Mouse (Mus musculus): ENCODE measurements around the gene Trim44. TPM values are rescaled to one million over a fixed set of nuclear protein-coding genes. Genes with fewer than 3 reads are reported as not detected.
A peak's percentile ranks its signal among the peaks of the same experiment; 100 is the strongest.

Trim44 gene
- polyA plus RNA-seq, 1 experiment = 16.5 TPM

GRCm38 (mm10) chr2:102385328-102385902 is 22.2 kb downstream of the Trim44 start:
- Histone ChIP-seq H3K36me3 (ENCODE audit: control insufficient read depth, insufficient read depth) (no peaks in the 10 kb centered on the region), H3K79me2 (ENCODE audit: control insufficient read depth, insufficient read depth) (peaks cover 40% of the 10 kb centered on the region), H3K4me2 (ENCODE audit: low read depth) (no peak overlapping the region), H3K4me3 (no peak overlapping the region), H3K27me3 (ENCODE audit: control insufficient read depth, insufficient read depth, insufficient read length) (no peaks in the 10 kb centered on the region), H3ac (ENCODE audit: control insufficient read depth, insufficient read length) (no peak overlapping the region)
- TF ChIP-seq MYOG (IDR thresholded peaks at IDR 0.05; ENCODE audit: control insufficient read depth in 1 of 3, insufficient read depth in 1 of 3, insufficient read length in 2 of 3, low read depth in 2 of 3) (no peak), USF1 (IDR thresholded peaks at IDR 0.05; ENCODE audit: low read depth) (no peak), CEBPB (IDR thresholded peaks at IDR 0.05; ENCODE audit: insufficient read depth, poor library complexity, severe bottlenecking) (no peak), E2F4 (IDR thresholded peaks at IDR 0.05; ENCODE audit: insufficient read depth) (no peak), TCF3 (IDR thresholded peaks at IDR 0.05; ENCODE audit: insufficient read length, low read depth) (no peak), MYOD1 (IDR thresholded peaks at IDR 0.05; ENCODE audit: control insufficient read depth in 1 of 3, insufficient read length in 2 of 3, low read depth in 2 of 3) (no peak), SRF (IDR thresholded peaks at IDR 0.05; ENCODE audit: control insufficient read depth, insufficient read length, low read depth) (no peak), POLR2A (IDR thresholded peaks at IDR 0.05; ENCODE audit: insufficient read length, low read depth) (no peak), TCF12 (IDR thresholded peaks at IDR 0.05; ENCODE audit: insufficient read depth, poor library complexity, severe bottlenecking) (no peak), MAX (IDR thresholded peaks at IDR 0.05; ENCODE audit: low read depth) (no peak), REST (IDR thresholded peaks at IDR 0.05; ENCODE audit: insufficient read depth, insufficient read length) (no peak)

- no peaks in the 10 kb centered on the region for H3K36me3 ChIP-seq (ENCODE audit: control insufficient read depth, insufficient read depth)
- H3K4me2 ChIP-seq (ENCODE audit: low read depth) = no peak overlapping the region
- peaks cover 40% of the 10 kb centered on the region for H3K79me2 ChIP-seq (ENCODE audit: control insufficient read depth, insufficient read depth)
- no peaks in the 10 kb centered on the region for H3K27me3 ChIP-seq (ENCODE audit: control insufficient read depth, insufficient read depth, insufficient read length)
- H3K4me3 ChIP-seq = no peak overlapping the region
- no peak for TF ChIP-seq USF1 (IDR thresholded peaks at IDR 0.05; ENCODE audit: low read depth)
- no peak for TF ChIP-seq MYOG (IDR thresholded peaks at IDR 0.05; ENCODE audit: control insufficient read depth in 1 of 3, insufficient read depth in 1 of 3, insufficient read length in 2 of 3, low read depth in 2 of 3)
- no peak for TF ChIP-seq MYOD1 (IDR thresholded peaks at IDR 0.05; ENCODE audit: control insufficient read depth in 1 of 3, insufficient read length in 2 of 3, low read depth in 2 of 3)
- TF ChIP-seq POLR2A (IDR thresholded peaks at IDR 0.05; ENCODE audit: insufficient read length, low read depth) = no peak
- TF ChIP-seq REST (IDR thresholded peaks at IDR 0.05; ENCODE audit: insufficient read depth, insufficient read length) = no peak
- no peak for TF ChIP-seq SRF (IDR thresholded peaks at IDR 0.05; ENCODE audit: control insufficient read depth, insufficient read length, low read depth)
- no peak for TF ChIP-seq POLR2AphosphoS2 (IDR thresholded peaks at IDR 0.05; ENCODE audit: insufficient read length, low read depth)
- TF ChIP-seq CEBPB (IDR thresholded peaks at IDR 0.05; ENCODE audit: insufficient read depth, poor library complexity, severe bottlenecking) = no peak
- no peak for TF ChIP-seq TCF3 (IDR thresholded peaks at IDR 0.05; ENCODE audit: insufficient read length, low read depth)
- TF ChIP-seq MAX (IDR thresholded peaks at IDR 0.05; ENCODE audit: low read depth) = no peak
- TF ChIP-seq E2F4 (IDR thresholded peaks at IDR 0.05; ENCODE audit: insufficient read depth) = no peak
- TF ChIP-seq TCF12 (IDR thresholded peaks at IDR 0.05; ENCODE audit: insufficient read depth, poor library complexity, severe bottlenecking) = no peak
- no peak overlapping the region for H3ac ChIP-seq (ENCODE audit: control insufficient read depth, insufficient read length)
Measured at GRCm38 (mm10) chr2:102384496-102384895, 23.1 kb downstream of the Trim44 start.

DNA sequence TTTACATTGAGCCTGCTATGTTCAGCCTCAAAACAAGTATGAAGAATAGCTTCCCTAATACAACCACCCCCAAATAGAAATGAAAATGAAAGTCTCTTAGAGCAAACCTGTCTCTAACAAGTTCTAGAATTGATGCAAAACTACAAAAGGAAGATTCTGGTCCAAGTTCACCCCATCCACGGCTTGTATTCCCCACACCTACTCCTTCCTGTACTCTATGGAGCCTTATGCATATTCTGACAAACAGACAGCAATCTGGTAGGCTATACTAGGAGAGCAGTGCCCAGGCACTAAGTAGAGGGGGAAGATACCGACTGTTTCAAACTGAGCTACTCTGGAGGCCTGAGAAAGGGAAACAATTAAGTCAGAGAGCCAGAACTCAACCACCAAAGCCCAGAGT is 23.6 kb downstream of the Trim44 start:
- Histone ChIP-seq H3K27me3 (ENCODE audit: control insufficient read depth, insufficient read depth, insufficient read length) (no peaks in the 10 kb centered on the region), H3K79me2 (ENCODE audit: control insufficient read depth, insufficient read depth) (peaks cover 40% of the 10 kb centered on the region), H3K4me2 (ENCODE audit: low read depth) (peak overlapping the region; percentile 10), H3K4me3 (no peak overlapping the region), H3ac (ENCODE audit: control insufficient read depth, insufficient read length) (no peak overlapping the region), H3K36me3 (ENCODE audit: control insufficient read depth, insufficient read depth) (no peaks in the 10 kb centered on the region)
- TF ChIP-seq CEBPB (IDR thresholded peaks at IDR 0.05; ENCODE audit: insufficient read depth, poor library complexity, severe bottlenecking) = no peak
- no peak for TF ChIP-seq POLR2A (IDR thresholded peaks at IDR 0.05; ENCODE audit: insufficient read length, low read depth)
- no peak for TF ChIP-seq MYOD1 (IDR thresholded peaks at IDR 0.05; ENCODE audit: control insufficient read depth in 1 of 3, insufficient read length in 2 of 3, low read depth in 2 of 3)
- TF ChIP-seq MAX (IDR thresholded peaks at IDR 0.05; ENCODE audit: low read depth) = no peak
- TF ChIP-seq TCF3 (IDR thresholded peaks at IDR 0.05; ENCODE audit: insufficient read length, low read depth) = no peak
- TF ChIP-seq E2F4 (IDR thresholded peaks at IDR 0.05; ENCODE audit: insufficient read depth) = no peak
- TF ChIP-seq POLR2AphosphoS2 (IDR thresholded peaks at IDR 0.05; ENCODE audit: insufficient read length, low read depth) = no peak
- no peak for TF ChIP-seq REST (IDR thresholded peaks at IDR 0.05; ENCODE audit: insufficient read depth, insufficient read length)
- no peak for TF ChIP-seq SRF (IDR thresholded peaks at IDR 0.05; ENCODE audit: control insufficient read depth, insufficient read length, low read depth)
- no peak for TF ChIP-seq MYOG (IDR thresholded peaks at IDR 0.05; ENCODE audit: control insufficient read depth in 1 of 3, insufficient read depth in 1 of 3, insufficient read length in 2 of 3, low read depth in 2 of 3)
- TF ChIP-seq USF1 (IDR thresholded peaks at IDR 0.05; ENCODE audit: low read depth) = no peak
- TF ChIP-seq TCF12 (IDR thresholded peaks at IDR 0.05; ENCODE audit: insufficient read depth, poor library complexity, severe bottlenecking) = no peak

- TF ChIP-seq REST (IDR thresholded peaks at IDR 0.05; ENCODE audit: insufficient read depth, insufficient read length) (no peak), MYOG (IDR thresholded peaks at IDR 0.05; ENCODE audit: control insufficient read depth in 1 of 3, insufficient read depth in 1 of 3, insufficient read length in 2 of 3, low read depth in 2 of 3) (peak in 1 of 3 experiments; percentile 36), USF1 (IDR thresholded peaks at IDR 0.05; ENCODE audit: low read depth) (peak; percentile 82), TCF3 (IDR thresholded peaks at IDR 0.05; ENCODE audit: insufficient read length, low read depth) (no peak)
- Histone ChIP-seq H3K79me2 (ENCODE audit: control insufficient read depth, insufficient read depth) (peaks cover 40% of the 10 kb centered on the region), H3K36me3 (ENCODE audit: control insufficient read depth, insufficient read depth) (no peaks in the 10 kb centered on the region), H3K4me3 (no peak overlapping the region), H3ac (ENCODE audit: control insufficient read depth, insufficient read length) (no peak overlapping the region), H3K27me3 (ENCODE audit: control insufficient read depth, insufficient read depth, insufficient read length) (no peaks in the 10 kb centered on the region), H3K4me2 (ENCODE audit: low read depth) (peak overlapping the region; percentile 31)
Measured at GRCm38 (mm10) chr2:102383069-102383834, 24.4 kb downstream of the Trim44 start.
